Mouse (Mus musculus) CH12.LX (cell line): ENCODE measurements around the gene Cdh6. TPM values are rescaled to one million over a fixed set of nuclear protein-coding genes. Genes with fewer than 3 reads are reported as not detected.

ENCODE experiments used
- DNase-seq: peaks from one replicate; pipeline ENCODE4 v3.0.0-alpha.2; 2013; ENCODE audit errors: extremely low read depth
- H3K27ac ChIP-seq: 2 replicates; pipeline ENCODE4 v1.5.1; 2012; ENCODE audit warnings: low read depth, mild to moderate bottlenecking, control low read depth, moderate library complexity; ENCODE audit not compliant: insufficient read depth
- H3K27me3 ChIP-seq: replicated peaks from 2 replicates; pipeline ENCODE3; 2012; ENCODE audit warnings: inconsistent platforms
- H3K36me3 ChIP-seq, 2 experiments: replicated peaks in 1 of 2; 2 replicates each; pipeline versions ENCODE3 to v1.6.1; 2012; ENCODE audit warnings: inconsistent platforms in 1 of 2, low read length in 1 of 2, mild to moderate bottlenecking in 1 of 2, mixed read lengths in 1 of 2, moderate library complexity in 1 of 2; ENCODE audit not compliant: control insufficient read depth in 1 of 2, insufficient read depth in 1 of 2
- H3K4me1 ChIP-seq, 2 experiments: 2 replicates each; pipeline ENCODE4 v1.6.1; 2012; ENCODE audit warnings: inconsistent platforms in 1 of 2, moderate library complexity in 1 of 2; ENCODE audit not compliant: insufficient read depth in 2 of 2, control insufficient read depth in 1 of 2
- H3K4me2 ChIP-seq: 2 replicates; pipeline ENCODE4 v1.6.1; 2012; ENCODE audit warnings: low read depth, mild to moderate bottlenecking, control low read depth; ENCODE audit not compliant: poor library complexity, insufficient read depth, severe bottlenecking
- H3K4me3 ChIP-seq, 3 experiments: fragments of 150-350 bp in 1 of 3; sonication (generic) in 1 of 3; replicated peaks in 1 of 3; 2 replicates each; pipeline versions ENCODE3 to v1.5.1; 2011 to 2012; ENCODE audit warnings: low read depth in 2 of 3, low read length in 2 of 3, mild to moderate bottlenecking in 2 of 3, moderate library complexity in 2 of 3, control low read depth in 1 of 3, improper control_type of control experiment in 1 of 3, inconsistent platforms in 1 of 3, mixed read lengths in 1 of 3; ENCODE audit not compliant: poor library complexity in 1 of 3
- H3K79me2 ChIP-seq: replicated peaks from 2 replicates; pipeline ENCODE4 v1.6.1; 2012; ENCODE audit warnings: mild to moderate bottlenecking, moderate library complexity; ENCODE audit not compliant: control insufficient read depth, poor library complexity, insufficient read depth, severe bottlenecking; ENCODE audit errors: extremely low read depth
- H3K9ac ChIP-seq: 2 replicates; pipeline ENCODE4 v1.6.1; 2012; ENCODE audit warnings: low read depth, mild to moderate bottlenecking, control low read depth, moderate library complexity; ENCODE audit not compliant: insufficient read depth
- H3K9me3 ChIP-seq: replicated peaks from 2 replicates; pipeline ENCODE3; 2012; ENCODE audit warnings: low read length, inconsistent platforms, mixed read lengths
- CHD2 ChIP-seq: IDR thresholded peaks from 2 replicates; pipeline ENCODE4 v1.6.1; 2011; ENCODE audit warnings: low read length, improper control_type of control experiment
- E2F4 ChIP-seq: IDR thresholded peaks from 2 replicates; pipeline ENCODE4 v1.6.1; 2011; ENCODE audit warnings: low read depth, low read length, improper control_type of control experiment; ENCODE audit not compliant: insufficient replicate concordance
- EP300 ChIP-seq: IDR thresholded peaks from 2 replicates; pipeline ENCODE4 v1.6.1; 2011; ENCODE audit warnings: low read length, improper control_type of control experiment
- IRF4 ChIP-seq: IDR thresholded peaks from 2 replicates; pipeline ENCODE4 v1.6.1; 2014; ENCODE audit warnings: low read depth, mild to moderate bottlenecking, inconsistent platforms, low read length, improper control_type of control experiment
- MAFK ChIP-seq: IDR thresholded peaks from 2 replicates; pipeline ENCODE4 v1.6.1; 2011; ENCODE audit warnings: low read length, improper control_type of control experiment; ENCODE audit not compliant: insufficient replicate concordance
- POLR2A ChIP-seq: IDR thresholded peaks from 2 replicates; pipeline ENCODE4 v1.6.1; 2011; ENCODE audit warnings: low read depth, mild to moderate bottlenecking, improper control_type of control experiment, low read length
- SMC3 ChIP-seq: IDR thresholded peaks from 2 replicates; pipeline ENCODE4 v1.6.1; 2011; ENCODE audit warnings: low read depth, low read length, improper control_type of control experiment
- TCF12 ChIP-seq: IDR thresholded peaks from 2 replicates; pipeline ENCODE4 v1.6.1; 2014; ENCODE audit warnings: low read depth, mild to moderate bottlenecking, inconsistent platforms, low read length, improper control_type of control experiment
- ZMIZ1 ChIP-seq: IDR thresholded peaks from 2 replicates; pipeline ENCODE4 v1.6.1; 2012; ENCODE audit warnings: low read depth, mild to moderate bottlenecking, inconsistent platforms, low read length, improper control_type of control experiment
- dilution Hi-C: fragments of 300-500 bp; cut with MboI; formaldehyde crosslinking; loops from 2 replicates; pipeline ENCODE4 v1.14.3; 2020; ENCODE audit warnings: low sequenced_read_pairs; ENCODE audit not compliant: extremely low pct_unique_long_range_greater_than_20kb, extremely low pct_ligation_motif_present
- in situ Hi-C: fragments of 300-500 bp; cut with MboI; formaldehyde crosslinking; loops from 3 replicates; pipeline ENCODE4 v1.14.3; 2019; ENCODE audit warnings: low sequenced_read_pairs, low pct_ligation_motif_present, low pct_unique_long_range_greater_than_20kb, mixed read lengths
- polyA plus RNA-seq: library from polyadenylated mRNA; unstranded; fragments of >175 nt; gene quantifications from 2 replicates; pipeline ENCODE4 v1.2.1, GENCODE M21; 2012; ENCODE audit warnings: low read depth; ENCODE audit not compliant: insufficient read length
- total RNA-seq, 2 experiments: library from RNA; depleted of rRNA; stranded (reverse); fragments of 300-350 nt in 1 of 2; fragments of >200 nt in 1 of 2; gene quantifications; 2 replicates each; pipeline ENCODE4 v1.2.3; 2012 to 2014

The Cdh6 gene
- total and polyA plus RNA-seq, 3 experiments, result under 0.01 to 0.13 TPM; not detected in 1

- Histone ChIP-seq H3K27ac (no peak overlapping the region), H3K4me2 (peak overlapping the region; percentile 82), H3K79me2 (no peaks in the 10 kb centered on the region), H3K4me1 (peaks cover 11 to 46% of the 10 kb centered on the region in 2 experiments), H3K9me3 (no peaks in the 10 kb centered on the region), H3K36me3 (no peaks in the 10 kb centered on the region), H3K4me3 (no peak overlapping the region), H3K27me3 (no peaks in the 10 kb centered on the region), H3K9ac (no peak overlapping the region)
- in situ Hi-C loops (no loop called here), dilution Hi-C loops (no loop called here)
- TF ChIP-seq E2F4 (no peak), POLR2A (no peak), ZMIZ1 (no peak), CHD2 (no peak)
- no peak for DNase-seq
These were observed 105.9 kb downstream of the Cdh6 start for GRCm38 (mm10) chr15:13067429-13068212.

GRCm38 (mm10) chr15:13066765-13067164, 106.7 kb downstream of the Cdh6 start:
- no peak for TF ChIP-seq IRF4
- no peak for TF ChIP-seq TCF12
- TF ChIP-seq EP300, result peak; percentile 4; the same call in 1 of the 2 replicates
- TF ChIP-seq, all 38 proteins: peak for 1
- dilution Hi-C loops, result no loop called here
- Histone ChIP-seq H3K27ac (no peak overlapping the region), H3K4me3 (no peak overlapping the region), H3K9me3 (no peaks in the 10 kb centered on the region), H3K27me3 (no peaks in the 10 kb centered on the region), H3K9ac (no peak overlapping the region), H3K4me2 (peak overlapping the region; percentile 82), H3K4me1 (peaks cover 6 to 37% of the 10 kb centered on the region in 2 experiments), H3K79me2 (no peaks in the 10 kb centered on the region), H3K36me3 (no peaks in the 10 kb centered on the region)
- no peak for DNase-seq
- in situ Hi-C loops, result no loop called here

- peaks cover 6 to 47% of the 10 kb centered on the region in 2 experiments for H3K4me1 ChIP-seq
- H3K4me3 ChIP-seq, result no peak overlapping the region
- peak; percentile 65 for TF ChIP-seq MAFK
- TF ChIP-seq SMC3, result no peak
- no peak for TF ChIP-seq IRF4
- no peak for DNase-seq
- dilution Hi-C loops (no loop called here), in situ Hi-C loops (no loop called here)
- H3K79me2 ChIP-seq, result no peaks in the 10 kb centered on the region
- no peaks in the 10 kb centered on the region for H3K27me3 ChIP-seq
- H3K9ac ChIP-seq, result no peak overlapping the region
- H3K36me3 ChIP-seq, result no peaks in the 10 kb centered on the region
- no peak overlapping the region for H3K4me2 ChIP-seq
- no peaks in the 10 kb centered on the region for H3K9me3 ChIP-seq
- H3K27ac ChIP-seq, result no peak overlapping the region
These were observed 109.8 kb downstream of the Cdh6 start for GRCm38 (mm10) chr15:13063633-13064032.
